Mouse (Mus musculus) midbrain, embryonic 15.5 days (tissue): ENCODE results near the gene Prkce. TPM values are rescaled to one million over a fixed set of nuclear protein-coding genes. Genes with fewer than 3 reads are reported as not detected.
"Not testable (repeated sequence)": the region's sequence is repeated elsewhere in the genome, so short reads cannot be mapped to it uniquely, and the experiment has no call there.

Experiments used
- ATAC-seq: fragments of 200-750 bp; cut with Nextera tagmentation; replicated peaks from 2 replicates; pipeline ENCODE4 v1.8.0; 2017; ENCODE audit warnings: moderate TSS enrichment
- H3K27ac ChIP-seq: fragments of 300-500 bp; sonication (generic); 2 replicates; pipeline ENCODE4 v1.5.1; 2015; ENCODE audit warnings: mild to moderate bottlenecking, inconsistent platforms
- H3K27me3 ChIP-seq: fragments of 300-500 bp; sonication (generic); replicated peaks from 2 replicates; pipeline ENCODE4 v1.6.1; 2015; ENCODE audit warnings: inconsistent platforms
- H3K36me3 ChIP-seq: fragments of 300-500 bp; sonication (generic); replicated peaks from 2 replicates; pipeline ENCODE4 v1.6.1; 2015; ENCODE audit warnings: inconsistent platforms
- H3K4me1 ChIP-seq: fragments of 300-500 bp; sonication (generic); 2 replicates; pipeline ENCODE4 v1.6.1; 2015; ENCODE audit warnings: inconsistent platforms
- H3K4me2 ChIP-seq: fragments of 300-500 bp; sonication (generic); 2 replicates; pipeline ENCODE4 v1.6.1; 2015; ENCODE audit warnings: inconsistent platforms, mild to moderate bottlenecking, moderate library complexity
- H3K4me3 ChIP-seq: fragments of 300-500 bp; sonication (generic); 2 replicates; pipeline ENCODE4 v1.5.1; 2015; ENCODE audit warnings: mild to moderate bottlenecking, inconsistent platforms
- H3K9ac ChIP-seq: fragments of 300-500 bp; sonication (generic); 2 replicates; pipeline ENCODE4 v1.6.1; 2015; ENCODE audit warnings: mild to moderate bottlenecking, inconsistent platforms
- H3K9me3 ChIP-seq: fragments of 300-500 bp; sonication (generic); 2 replicates; pipeline ENCODE4 v1.6.1; 2016; ENCODE audit warnings: inconsistent platforms
- WGBS: fragments of 180-500 bp; shearing (Covaris S2); methylation state at CpG from one replicate; pipeline ENCODE4 v1.1.7; 2015; ENCODE audit warnings: mixed read lengths; 5-methylcytosine and 5-hydroxymethylcytosine counted together
- polyA plus RNA-seq: library from polyadenylated mRNA; unstranded; fragments of >200 nt; fragmentation: Nextera tagmentation; extraction: Ambion mirVana; gene quantifications from 2 replicates; pipeline ENCODE4 v1.2.1, GENCODE M21; 2015

Prkce gene
- polyA plus RNA-seq, 1 experiment from 2014 or later, result 38.5 TPM

GRCm38 (mm10) chr17:86465865-86466264 lies 298.3 kb downstream of the Prkce start:
- Histone ChIP-seq H3K4me3 (no peak overlapping the region), H3K27me3 (0 out of 2 replicates have a peak, but pooled peaks cover 8% of the 10 kb centered on the region), H3K4me1 (peaks cover 40% of the 10 kb centered on the region), H3K9ac (no peak overlapping the region), H3K27ac (no peak overlapping the region), H3K4me2 (peak overlapping the region; percentile 23; the same call in 1 of the 2 replicates), H3K9me3 (no peaks in the 10 kb centered on the region), H3K36me3 (no peaks in the 10 kb centered on the region)
- WGBS, result 15% methylated on average over 13 of the region's 13 CpGs
- no peak for ATAC-seq

GRCm38 (mm10) chr17:86466412-86466811 lies 298.8 kb downstream of the Prkce start:
- H3K27me3 ChIP-seq, result 0 out of 2 replicates have a peak, but pooled peaks cover 8% of the 10 kb centered on the region
- H3K36me3 ChIP-seq, result no peaks in the 10 kb centered on the region
- no peak overlapping the region for H3K9ac ChIP-seq
- no peak for ATAC-seq
- 42% methylated on average over 7 of the region's 7 CpGs for WGBS
- no peaks in the 10 kb centered on the region for H3K9me3 ChIP-seq
- peaks cover 39% of the 10 kb centered on the region for H3K4me1 ChIP-seq
- no peak overlapping the region for H3K4me3 ChIP-seq
- 0 out of 2 replicates have a peak overlapping the region, but pooled peaks have one; percentile 23 for H3K4me2 ChIP-seq
- no peak overlapping the region for H3K27ac ChIP-seq

DNA sequence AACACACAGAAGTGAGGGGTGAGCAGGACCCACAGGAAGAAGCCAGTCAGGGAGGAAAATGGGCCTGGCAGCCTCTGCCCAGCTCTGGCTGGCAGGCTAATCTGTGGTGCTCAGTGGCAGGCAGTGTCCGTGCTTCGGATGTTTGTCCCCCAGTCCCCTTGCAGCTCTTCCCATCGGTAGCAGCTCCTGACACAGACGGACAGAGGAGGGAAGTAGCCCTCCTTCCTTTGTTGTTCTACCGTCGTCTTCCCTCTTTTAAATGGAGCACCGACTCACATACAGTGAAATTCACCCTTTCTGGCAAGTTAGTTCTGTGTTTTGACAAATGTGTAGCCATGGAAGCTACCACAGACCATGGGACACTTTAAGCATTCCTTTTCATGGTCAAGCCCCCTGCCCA lies 299.3 kb downstream of the Prkce start:
- 36% methylated on average over 7 of the region's 7 CpGs for WGBS
- Histone ChIP-seq H3K4me2 (no peak overlapping the region), H3K9ac (no peak overlapping the region), H3K9me3 (no peaks in the 10 kb centered on the region), H3K27ac (no peak overlapping the region), H3K4me3 (no peak overlapping the region), H3K27me3 (0 out of 2 replicates have a peak, but pooled peaks cover 8% of the 10 kb centered on the region), H3K36me3 (no peaks in the 10 kb centered on the region), H3K4me1 (peaks cover 39% of the 10 kb centered on the region)
- ATAC-seq, result no peak

- H3K27ac ChIP-seq, result no peak overlapping the region
- peaks cover 39% of the 10 kb centered on the region for H3K4me1 ChIP-seq
- no peak for ATAC-seq
- H3K4me2 ChIP-seq, result no peak overlapping the region
- H3K4me3 ChIP-seq, result no peak overlapping the region
- no peaks in the 10 kb centered on the region for H3K9me3 ChIP-seq
- 44% methylated on average over 10 of the region's 10 CpGs for WGBS
- H3K27me3 ChIP-seq, result 0 out of 2 replicates have a peak, but pooled peaks cover 8% of the 10 kb centered on the region
- no peak overlapping the region for H3K9ac ChIP-seq
- H3K36me3 ChIP-seq, result no peaks in the 10 kb centered on the region
These were observed 299.8 kb downstream of the Prkce start for GRCm38 (mm10) chr17:86467291-86467898.

- no peak for ATAC-seq
- Histone ChIP-seq H3K4me3 (no peak overlapping the region), H3K9ac (no peak overlapping the region), H3K27ac (no peak overlapping the region), H3K36me3 (no peaks in the 10 kb centered on the region), H3K27me3 (0 out of 2 replicates have a peak, but pooled peaks cover 8% of the 10 kb centered on the region), H3K4me2 (no peak overlapping the region), H3K4me1 (peaks cover 39% of the 10 kb centered on the region), H3K9me3 (no peaks in the 10 kb centered on the region)
- WGBS, result 57% methylated on average over 5 of the region's 5 CpGs
These were observed 300.4 kb downstream of the Prkce start for GRCm38 (mm10) chr17:86467967-86468366.

DNA sequence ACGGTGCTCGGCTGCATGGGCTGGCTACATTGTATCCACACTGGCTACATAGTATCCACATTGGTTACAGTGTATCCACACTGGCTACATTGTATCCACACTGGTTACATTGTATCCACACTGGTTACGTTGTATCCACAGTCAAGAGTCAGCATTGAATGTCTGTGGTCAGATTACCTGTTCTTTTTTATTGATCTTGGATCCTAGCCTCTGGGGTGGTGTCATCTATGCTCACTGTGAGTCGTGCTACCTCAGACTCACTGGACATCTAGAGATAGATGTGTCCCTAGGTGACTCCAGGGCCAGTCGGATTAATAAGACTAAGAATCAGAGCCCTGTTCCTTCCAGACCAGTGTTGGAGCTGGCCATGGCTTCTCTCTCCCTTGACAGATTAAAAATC lies 302.6 kb downstream of the Prkce start:
- H3K9ac ChIP-seq, result no peak overlapping the region
- WGBS, result 93% methylated on average over 5 of the region's 5 CpGs
- H3K4me2 ChIP-seq, result no peak overlapping the region
- peaks cover 36% of the 10 kb centered on the region for H3K4me1 ChIP-seq
- H3K27ac ChIP-seq, result no peak overlapping the region
- ATAC-seq, result no peak
- no peaks in the 10 kb centered on the region for H3K9me3 ChIP-seq
- no peaks in the 10 kb centered on the region for H3K36me3 ChIP-seq
- H3K4me3 ChIP-seq, result no peak overlapping the region
- H3K27me3 ChIP-seq, result 0 out of 2 replicates have a peak, but pooled peaks cover 8% of the 10 kb centered on the region

- Histone ChIP-seq H3K4me1 (peaks cover 22% of the 10 kb centered on the region), H3K27ac (no peak overlapping the region), H3K36me3 (no peaks in the 10 kb centered on the region), H3K9ac (no peak overlapping the region), H3K9me3 (no peaks in the 10 kb centered on the region), H3K4me2 (no peak overlapping the region), H3K27me3 (0 out of 2 replicates have a peak, but pooled peaks cover 8% of the 10 kb centered on the region), H3K4me3 (no peak overlapping the region)
- no peak for ATAC-seq
- WGBS, result 43% methylated on average over 5 of the region's 5 CpGs
These were observed 304.1 kb downstream of the Prkce start for GRCm38 (mm10) chr17:86471684-86472083.

DNA sequence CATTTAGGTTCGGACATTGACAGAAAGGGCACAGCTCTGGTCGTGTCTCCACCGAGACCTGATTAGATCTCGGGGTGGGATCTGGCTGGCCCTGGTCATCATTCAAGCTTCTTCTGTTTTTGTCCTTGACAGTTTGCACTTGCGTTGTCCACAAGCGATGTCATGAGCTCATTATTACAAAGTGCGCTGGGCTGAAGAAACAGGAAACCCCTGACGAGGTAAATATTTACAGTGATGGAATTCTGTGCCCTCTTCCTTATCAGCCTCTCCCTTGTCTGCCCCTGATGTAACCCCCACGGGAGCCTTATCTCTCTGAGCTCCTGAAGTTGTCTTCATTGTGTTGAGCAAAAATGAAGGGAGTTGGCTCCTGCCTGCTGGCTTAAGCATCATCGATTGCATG lies 309.1 kb downstream of the Prkce start:
- no peaks in the 10 kb centered on the region for H3K36me3 ChIP-seq
- no peak overlapping the region for H3K27ac ChIP-seq
- H3K9me3 ChIP-seq, result no peaks in the 10 kb centered on the region
- ATAC-seq, result no peak
- no peak overlapping the region for H3K9ac ChIP-seq
- no peaks in the 10 kb centered on the region for H3K27me3 ChIP-seq
- H3K4me3 ChIP-seq, result no peak overlapping the region
- H3K4me1 ChIP-seq, result no peaks in the 10 kb centered on the region
- WGBS, result 91% methylated on average over 10 of the region's 10 CpGs
- H3K4me2 ChIP-seq, result no peak overlapping the region

DNA sequence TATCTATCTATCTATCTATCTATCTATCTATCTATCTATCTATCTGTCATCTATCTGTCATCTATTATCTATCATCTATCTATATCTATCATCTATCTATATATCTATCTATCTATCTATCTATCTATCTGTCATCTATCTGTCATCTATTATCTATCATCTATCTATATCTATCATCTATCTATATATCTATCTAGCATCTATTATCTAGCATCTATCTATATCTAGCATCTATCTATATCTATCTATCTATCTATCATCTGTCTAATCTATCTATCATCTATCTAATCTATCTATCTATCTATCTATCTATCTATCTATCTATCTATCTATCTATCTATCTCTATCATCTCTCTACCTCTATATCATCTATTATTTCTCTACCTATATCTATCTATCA lies 309.8 kb downstream of the Prkce start:
- H3K27me3 ChIP-seq, H3K36me3 ChIP-seq, H3K4me3 ChIP-seq, H3K4me1 ChIP-seq, H3K9me3 ChIP-seq, ATAC-seq, H3K9ac ChIP-seq, H3K27ac ChIP-seq, H3K4me2 ChIP-seq: not testable (repeated sequence)

- Histone ChIP-seq H3K27me3 (no peaks in the 10 kb centered on the region), H3K4me1 (no peaks in the 10 kb centered on the region), H3K9ac (no peak overlapping the region), H3K4me3 (no peak overlapping the region), H3K36me3 (no peaks in the 10 kb centered on the region), H3K4me2 (no peak overlapping the region), H3K9me3 (no peaks in the 10 kb centered on the region), H3K27ac (no peak overlapping the region)
- ATAC-seq, result no peak
- 90% methylated on average over 10 of the region's 10 CpGs for WGBS
These were observed 311.8 kb downstream of the Prkce start for GRCm38 (mm10) chr17:86479406-86479805.

GRCm38 (mm10) chr17:86482675-86483074 lies 315.1 kb downstream of the Prkce start:
- Histone ChIP-seq H3K27ac (no peak overlapping the region), H3K9me3 (no peaks in the 10 kb centered on the region), H3K36me3 (no peaks in the 10 kb centered on the region), H3K4me2 (no peak overlapping the region), H3K9ac (no peak overlapping the region), H3K27me3 (no peaks in the 10 kb centered on the region), H3K4me3 (no peak overlapping the region), H3K4me1 (no peaks in the 10 kb centered on the region)
- WGBS, result 91% methylated on average over 10 of the region's 10 CpGs
- no peak for ATAC-seq

DNA sequence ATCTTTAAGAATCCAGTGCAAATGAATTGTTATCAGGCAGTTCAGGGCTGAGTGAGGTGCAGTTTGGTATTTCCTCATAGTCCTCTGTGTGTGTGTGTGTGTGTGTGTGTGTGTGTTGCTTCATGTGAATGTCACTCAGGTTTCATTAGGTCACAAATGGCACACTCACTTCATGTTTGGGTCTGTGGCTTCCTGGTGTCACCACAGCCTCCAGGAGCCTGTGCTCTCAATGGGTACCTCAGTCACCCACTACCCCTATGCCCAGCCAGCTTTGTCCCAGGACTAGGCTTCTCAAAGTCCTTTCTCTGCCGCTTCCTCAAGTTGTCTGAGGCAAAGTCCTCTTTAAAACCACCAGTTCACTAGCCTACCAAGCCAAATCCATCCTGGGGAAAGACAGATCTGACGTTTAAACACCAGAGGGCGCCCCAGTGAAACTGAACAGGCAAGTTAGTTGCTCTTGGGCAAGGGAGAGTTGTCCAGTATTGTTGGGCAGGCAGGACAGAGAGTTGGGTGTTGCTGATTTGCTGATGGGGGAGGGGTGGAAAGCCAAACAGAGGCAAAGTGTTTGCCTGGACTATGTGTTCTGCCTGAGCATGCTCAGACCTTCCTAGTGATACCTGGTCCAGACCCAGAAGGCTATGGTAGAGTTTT lies 316.6 kb downstream of the Prkce start:
- Histone ChIP-seq H3K4me1 (no peaks in the 10 kb centered on the region), H3K9me3 (no peaks in the 10 kb centered on the region), H3K27me3 (no peaks in the 10 kb centered on the region), H3K4me3 (no peak overlapping the region), H3K4me2 (no peak overlapping the region), H3K9ac (no peak overlapping the region), H3K27ac (no peak overlapping the region), H3K36me3 (no peaks in the 10 kb centered on the region)
- 0 out of 2 replicates have a peak, but pooled peaks have one; percentile 20 for ATAC-seq
- 5% methylated on average over 3 of the region's 3 CpGs for WGBS

- H3K27ac ChIP-seq, result no peak overlapping the region
- H3K36me3 ChIP-seq, result no peaks in the 10 kb centered on the region
- no peak overlapping the region for H3K9ac ChIP-seq
- H3K4me2 ChIP-seq, result no peak overlapping the region
- no peaks in the 10 kb centered on the region for H3K4me1 ChIP-seq
- H3K4me3 ChIP-seq, result no peak overlapping the region
- ATAC-seq, result no peak
- H3K27me3 ChIP-seq, result no peaks in the 10 kb centered on the region
- 89% methylated on average over 5 of the region's 5 CpGs for WGBS
- no peaks in the 10 kb centered on the region for H3K9me3 ChIP-seq
These were observed 319.1 kb downstream of the Prkce start for GRCm38 (mm10) chr17:86486657-86487056.
